Mouse (Mus musculus) liver, embryonic 14.5 days (tissue): ENCODE data around the gene Neu2. TPM values are rescaled to one million over a fixed set of nuclear protein-coding genes. Genes with fewer than 3 reads are reported as not detected.

Experiments
- ATAC-seq: fragments of 200-750 bp; cut with Nextera tagmentation; 2 replicates; pipeline ENCODE4 v1.8.0; 2017; ENCODE audit warnings: moderate number of reproducible peaks, mild to moderate bottlenecking, moderate library complexity; ENCODE audit not compliant: insufficient read depth
- DNase-seq, 3 experiments: peaks; one replicate each; pipeline ENCODE4 v3.0.0-alpha.2; 2012 to 2013; ENCODE audit warnings: low read depth in 3 of 3, low spot score in 3 of 3
- H3K27ac ChIP-seq: fragments of 300-500 bp; sonication (generic); 2 replicates; pipeline ENCODE4 v1.5.1; 2014; ENCODE audit warnings: moderate library complexity, mild to moderate bottlenecking, control low read depth, inconsistent platforms
- H3K27me3 ChIP-seq: fragments of 300-500 bp; sonication (generic); 2 replicates; pipeline ENCODE4 v1.6.1; 2014; ENCODE audit warnings: mild to moderate bottlenecking, low read length, moderate library complexity; ENCODE audit not compliant: control insufficient read depth, insufficient read depth
- H3K36me3 ChIP-seq: fragments of 300-500 bp; sonication (generic); replicated peaks from 2 replicates; pipeline ENCODE4 v1.6.1; 2014; ENCODE audit warnings: low read depth; ENCODE audit not compliant: control insufficient read depth, insufficient read depth
- H3K4me1 ChIP-seq, 2 experiments: fragments of 200-500 bp in 1 of 2; fragments of 300-500 bp in 1 of 2; sonication (generic) in 1 of 2; replicated peaks; 2 replicates each; pipeline ENCODE4 v1.6.1; 2012 to 2014; ENCODE audit warnings: antibody characterized with exemption in 1 of 2, inconsistent platforms in 1 of 2, low read length in 1 of 2; ENCODE audit not compliant: control insufficient read depth in 2 of 2, insufficient read depth in 2 of 2
- H3K4me2 ChIP-seq: fragments of 300-500 bp; sonication (generic); 2 replicates; pipeline ENCODE4 v1.6.1; 2014; ENCODE audit warnings: low read depth, mild to moderate bottlenecking, control low read depth, moderate library complexity
- H3K4me3 ChIP-seq, 2 experiments: fragments of 200-500 bp in 1 of 2; fragments of 300-500 bp in 1 of 2; sonication (generic) in 1 of 2; 2 replicates each; pipeline ENCODE4 v1.5.1; 2012 to 2014; ENCODE audit warnings: low read depth in 2 of 2, low read length in 2 of 2, mild to moderate bottlenecking in 2 of 2, control low read depth in 1 of 2, inconsistent platforms in 1 of 2, moderate library complexity in 1 of 2; ENCODE audit not compliant: insufficient read depth in 1 of 2
- H3K9ac ChIP-seq: fragments of 300-500 bp; sonication (generic); replicated peaks from 2 replicates; pipeline ENCODE4 v1.6.1; 2014; ENCODE audit warnings: mild to moderate bottlenecking, control low read depth, moderate library complexity
- H3K9me3 ChIP-seq: fragments of 300-500 bp; sonication (generic); 2 replicates; pipeline ENCODE4 v1.6.1; 2016; ENCODE audit warnings: low read length, mixed read lengths; ENCODE audit not compliant: control insufficient read depth
- CTCF ChIP-seq: IDR thresholded peaks from 2 replicates; pipeline ENCODE4 v1.5.1; 2016; ENCODE audit warnings: antibody characterized with exemption, low read depth, control low read depth
- EP300 ChIP-seq: IDR thresholded peaks from 2 replicates; pipeline ENCODE4 v1.6.1; 2016; ENCODE audit warnings: antibody characterized with exemption, low read depth
- WGBS: fragments of 180-500 bp; shearing (Covaris S2); extraction: QIAGEN DNeasy Blood & Tissue Kit; methylation state at CpG from one replicate; pipeline ENCODE4 v1.1.7; 2014; ENCODE audit not compliant: insufficient replicate concordance; 5-methylcytosine and 5-hydroxymethylcytosine counted together
- polyA plus RNA-seq, 2 experiments: library from polyadenylated mRNA; depleted of rRNA in 1 of 2; stranded (reverse) in 1 of 2; unstranded in 1 of 2; fragments of >200 nt; fragmentation: Nextera tagmentation in 1 of 2; extraction: Ambion mirVana in 1 of 2; gene quantifications; 2 replicates each; pipeline versions ENCODE4 v1.2.1 to v1.2.3; 2012 to 2014

Neu2 gene
- polyA plus RNA-seq, 2 experiments, result 0.20 to 0.28 TPM

- H3K27ac ChIP-seq, result peak within 1 kb of the TSS; percentile 10
- peak within 1 kb of the TSS; percentile 72 for H3K4me2 ChIP-seq
- peaks cover 20 to 43% of the 10 kb centered on the region in 2 experiments for H3K4me1 ChIP-seq
- no peak for DNase-seq
- peak within 1 kb of the TSS; percentile 63 for H3K9ac ChIP-seq
- 8% methylated on average over 12 of the region's 12 CpGs for WGBS
- no peaks in the 10 kb centered on the region for H3K9me3 ChIP-seq
- peak; percentile 66 for ATAC-seq
- H3K4me3 ChIP-seq, result peak within 1 kb of the TSS; percentile 55 to 65
- no peaks in the 10 kb centered on the region for H3K36me3 ChIP-seq
- H3K27me3 ChIP-seq, result no peaks in the 10 kb centered on the region
- no peak for TF ChIP-seq EP300
- TF ChIP-seq CTCF, result no peak
These were observed 110.6 kb downstream of the Neu2 start, which contains the start of gene Inpp5d for GRCm38 (mm10) chr1:87620211-87620668. Gene Inpp5d, plus strand, starts transcription at chr1:87620312.

GRCm38 (mm10) chr1:87620693-87621092 lies 111.0 kb downstream of the Neu2 start:
- H3K9ac ChIP-seq, result peak overlapping the region; percentile 63
- DNase-seq (no peak), ATAC-seq (peak; percentile 14)
- H3K4me1 ChIP-seq, result peaks cover 20 to 47% of the 10 kb centered on the region in 2 experiments
- H3K9me3 ChIP-seq, result no peaks in the 10 kb centered on the region
- H3K4me3 ChIP-seq, result peak overlapping the region; percentile 55 to 65
- no peaks in the 10 kb centered on the region for H3K27me3 ChIP-seq
- 17% methylated on average over 6 of the region's 6 CpGs for WGBS
- no peaks in the 10 kb centered on the region for H3K36me3 ChIP-seq
- peak overlapping the region; percentile 72 for H3K4me2 ChIP-seq
- H3K27ac ChIP-seq, result peak overlapping the region; percentile 10
- TF ChIP-seq EP300 (no peak), CTCF (no peak)

DNA sequence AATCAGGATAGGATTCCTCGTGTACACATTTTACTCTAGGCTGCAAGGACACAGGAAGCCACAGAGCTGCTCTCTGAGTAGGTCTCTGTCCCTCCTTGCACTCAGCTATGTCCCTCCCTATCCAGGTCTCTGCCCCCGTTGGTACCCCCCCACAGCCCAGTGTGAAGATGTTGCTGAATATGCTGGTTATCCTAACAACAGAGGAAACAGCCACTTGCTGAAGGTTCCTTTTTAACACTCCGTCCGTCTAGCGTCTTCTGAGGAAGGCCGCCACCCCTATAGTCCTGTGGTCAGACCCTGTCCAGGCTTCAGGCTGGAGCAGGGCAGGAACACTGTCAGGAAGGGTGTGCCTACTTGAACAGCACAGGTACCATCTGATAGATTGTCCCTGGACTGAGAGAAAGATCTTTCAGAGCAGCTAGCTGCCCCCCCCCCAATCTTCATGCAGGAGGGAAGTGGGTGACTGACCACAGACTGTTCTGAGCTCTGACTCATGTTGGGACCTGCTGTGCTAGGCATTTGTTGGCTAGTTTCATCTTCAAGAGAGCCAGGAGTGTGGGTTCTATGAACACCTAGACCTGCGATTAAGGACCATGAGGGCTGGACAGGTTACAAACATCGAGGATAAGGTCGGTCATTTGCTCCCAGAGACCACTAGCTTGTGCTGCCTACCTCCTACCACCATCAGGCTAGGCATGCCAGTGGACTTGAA lies 111.6 kb downstream of the Neu2 start:
- peak overlapping the region; percentile 63 for H3K9ac ChIP-seq

DNA sequence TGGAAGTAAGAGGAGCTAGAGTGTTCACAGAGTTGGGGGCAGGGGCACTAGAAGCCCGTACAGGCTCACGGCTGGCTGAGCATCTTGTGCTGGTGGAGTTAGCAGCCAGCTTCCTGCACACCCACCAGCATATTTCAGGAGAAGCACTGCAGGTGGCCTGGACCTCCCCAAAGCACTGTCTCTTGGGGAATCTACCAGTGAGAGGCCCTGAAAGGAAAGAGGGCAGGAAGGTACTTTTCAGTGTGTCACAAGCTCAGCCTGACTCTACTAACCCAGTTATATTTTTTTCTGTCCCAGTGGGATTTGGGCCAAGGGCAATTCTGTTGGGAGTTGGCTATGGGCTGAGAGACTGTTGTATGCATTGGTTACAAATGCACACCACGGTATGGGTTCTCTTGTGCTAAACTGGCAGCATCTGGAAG lies 112.2 kb downstream of the Neu2 start:
- no peak for ATAC-seq

More for the DNA sequence above, 111.6 kb downstream of the Neu2 start:
- Histone ChIP-seq H3K27me3 (no peaks in the 10 kb centered on the region), H3K4me3 (peak overlapping the region; percentile 55 to 65), H3K27ac (peak overlapping the region; percentile 10), H3K4me2 (peak overlapping the region; percentile 72), H3K9me3 (no peaks in the 10 kb centered on the region), H3K4me1 (peaks cover 26 to 51% of the 10 kb centered on the region in 2 experiments), H3K36me3 (no peaks in the 10 kb centered on the region)
- no peak for TF ChIP-seq CTCF
- TF ChIP-seq EP300, result no peak
- 18% methylated on average over 9 of the region's 9 CpGs for WGBS
- 0 out of 2 replicates have a peak, but pooled peaks have one; percentile 20 for ATAC-seq
- no peak for DNase-seq

GRCm38 (mm10) chr1:87623977-87624666 lies 114.4 kb downstream of the Neu2 start:
- WGBS, result 0% methylated on average over 1 of the region's 1 CpGs
- DNase-seq, result no peak
- Histone ChIP-seq H3K4me3 (no peak overlapping the region), H3K9me3 (no peaks in the 10 kb centered on the region), H3K36me3 (no peaks in the 10 kb centered on the region), H3K9ac (peak overlapping the region; percentile 23), H3K4me1 (peaks cover 53 to 74% of the 10 kb centered on the region in 2 experiments), H3K27ac (peak overlapping the region; percentile 54), H3K4me2 (peak overlapping the region; percentile 35), H3K27me3 (no peaks in the 10 kb centered on the region)
- peak; percentile 34; the same call in 1 of the 2 replicates for ATAC-seq
- TF ChIP-seq EP300 (peak; percentile 51; the same call in 1 of the 2 replicates), CTCF (no peak)

More for the DNA sequence above, 112.2 kb downstream of the Neu2 start:
- Histone ChIP-seq H3K9ac (peak overlapping the region; percentile 27; the same call in 1 of the 2 replicates), H3K27me3 (no peaks in the 10 kb centered on the region), H3K36me3 (no peaks in the 10 kb centered on the region), H3K27ac (no peak overlapping the region), H3K4me3 (peak overlapping the region; percentile 55 to 65), H3K4me1 (peaks cover 31 to 57% of the 10 kb centered on the region in 2 experiments), H3K4me2 (peak overlapping the region; percentile 72), H3K9me3 (no peaks in the 10 kb centered on the region)
- DNase-seq, result no peak
- 35% methylated on average over 3 of the region's 3 CpGs for WGBS
- no peak for TF ChIP-seq EP300
- no peak for TF ChIP-seq CTCF
